Mouse (Mus musculus) layer of hippocampus, adult 2 months (tissue): ENCODE measurements around the gene Ppp2r5e. TPM values are rescaled to one million over a fixed set of nuclear protein-coding genes. Genes with fewer than 3 reads are reported as not detected.
"Not testable (repeated sequence)": the region's sequence is repeated elsewhere in the genome, so short reads cannot be mapped to it uniquely, and the experiment has no call there.

ENCODE experiments used
- DNase-seq, 2 experiments: peaks; one replicate each; pipeline ENCODE4 v3.0.0; 2022; ENCODE audit warnings: low spot score in 2 of 2
- H3K27ac ChIP-seq: fragments of 200-600 bp; 2 replicates; pipeline ENCODE4 v1.8.1; 2022
- H3K4me3 ChIP-seq: fragments of 200-600 bp; 2 replicates; pipeline ENCODE4 v1.8.1; 2022; ENCODE audit warnings: mild to moderate bottlenecking
- CTCF ChIP-seq: fragments of 200-600 bp; conservative IDR thresholded peaks from 2 replicates; pipeline ENCODE4 v1.8.1; 2022; ENCODE audit warnings: antibody characterized with exemption, mild to moderate bottlenecking, moderate library complexity
- total RNA-seq, 2 experiments: library from RNA; stranded (reverse); gene quantifications; 2 replicates each; pipeline ENCODE4 v1.2.3; 2021

Gene Ppp2r5e
- total RNA-seq, 2 experiments from 2014 or later, result 79.1 to 80.1 TPM

- peak; percentile 31 to 58 for DNase-seq
- peak overlapping the region; percentile 72; the same call in 1 of the 2 replicates for H3K27ac ChIP-seq
These were observed 131.9 kb downstream of the Ppp2r5e start for GRCm38 (mm10) chr12:75464016-75464769.

GRCm38 (mm10) chr12:75460561-75460960 lies 135.5 kb downstream of the Ppp2r5e start:
- Histone ChIP-seq H3K27ac (no peak overlapping the region), H3K4me3 (no peak overlapping the region)
- TF ChIP-seq CTCF, result no peak
- no peak for DNase-seq

More at GRCm38 (mm10) chr12:75464016-75464769, 131.9 kb downstream of the Ppp2r5e start:
- peak; percentile 87 for TF ChIP-seq CTCF
- no peak overlapping the region for H3K4me3 ChIP-seq

GRCm38 (mm10) chr12:75459656-75460055 lies 136.4 kb downstream of the Ppp2r5e start:
- DNase-seq, result no peak
- no peak for TF ChIP-seq CTCF
- Histone ChIP-seq H3K4me3 (no peak overlapping the region), H3K27ac (no peak overlapping the region)

- no peak for TF ChIP-seq CTCF
- Histone ChIP-seq H3K27ac (no peak overlapping the region), H3K4me3 (no peak overlapping the region)
- DNase-seq, result no peak
These were observed 142.6 kb downstream of the Ppp2r5e start for GRCm38 (mm10) chr12:75453441-75453840.

GRCm38 (mm10) chr12:75453027-75453426 lies 143.0 kb downstream of the Ppp2r5e start:
- no peak for DNase-seq
- H3K27ac ChIP-seq, result no peak overlapping the region
- H3K4me3 ChIP-seq, result no peak overlapping the region
- peak; percentile 70 for TF ChIP-seq CTCF

GRCm38 (mm10) chr12:75450592-75450991 lies 145.5 kb downstream of the Ppp2r5e start:
- DNase-seq, result no peak
- no peak overlapping the region for H3K27ac ChIP-seq
- H3K4me3 ChIP-seq, result no peak overlapping the region
- no peak for TF ChIP-seq CTCF

GRCm38 (mm10) chr12:75450011-75450410 lies 146.0 kb downstream of the Ppp2r5e start:
- H3K27ac ChIP-seq, result peak overlapping the region; percentile 7; the same call in 1 of the 2 replicates
- no peak for TF ChIP-seq CTCF
- DNase-seq, result no peak
- no peak overlapping the region for H3K4me3 ChIP-seq

GRCm38 (mm10) chr12:75449475-75449966 lies 146.5 kb downstream of the Ppp2r5e start:
- no peak for DNase-seq
- H3K27ac ChIP-seq, result peak overlapping the region; percentile 7; the same call in 1 of the 2 replicates
- no peak overlapping the region for H3K4me3 ChIP-seq
- peak; percentile 78 for TF ChIP-seq CTCF

GRCm38 (mm10) chr12:75448921-75449320 lies 147.1 kb downstream of the Ppp2r5e start:
- H3K27ac ChIP-seq, result no peak overlapping the region
- no peak for DNase-seq
- no peak for TF ChIP-seq CTCF
- no peak overlapping the region for H3K4me3 ChIP-seq

- Histone ChIP-seq H3K4me3 (no peak overlapping the region), H3K27ac (peak overlapping the region; percentile 32; the same call in 1 of the 2 replicates)
- DNase-seq, result no peak
- no peak for TF ChIP-seq CTCF
These were observed 149.8 kb downstream of the Ppp2r5e start for GRCm38 (mm10) chr12:75446245-75446644.

- not testable (repeated sequence) for H3K27ac ChIP-seq, DNase-seq, H3K4me3 ChIP-seq
These were observed 163.6 kb downstream of the Ppp2r5e start for GRCm38 (mm10) chr12:75432400-75432799.

- no peak for DNase-seq
- no peak overlapping the region for H3K4me3 ChIP-seq
- H3K27ac ChIP-seq, result no peak overlapping the region
- no peak for TF ChIP-seq CTCF
These were observed 166.2 kb downstream of the Ppp2r5e start for GRCm38 (mm10) chr12:75429685-75430396.

GRCm38 (mm10) chr12:75428719-75429118 lies 167.3 kb downstream of the Ppp2r5e start:
- DNase-seq, result no peak
- Histone ChIP-seq H3K4me3 (no peak overlapping the region), H3K27ac (no peak overlapping the region)
- TF ChIP-seq CTCF, result no peak

GRCm38 (mm10) chr12:75425882-75426281 lies 170.2 kb downstream of the Ppp2r5e start:
- Histone ChIP-seq H3K4me3 (no peak overlapping the region), H3K27ac (no peak overlapping the region)
- DNase-seq, result no peak
- TF ChIP-seq CTCF, result no peak
